In genomic region chr11:113763449-113763848, GRCm38 (mm10) we compare ENCODE assay signal across 12 mouse cellular contexts. TPM values are rescaled to one million over a fixed set of nuclear protein-coding genes. Genes with fewer than 3 reads are reported as not detected.
A peak's percentile ranks its signal among the peaks of the same experiment; 100 is the strongest.
DNase-seq lines count a peak whose midpoint lies in the region; ATAC-seq and TF ChIP-seq lines count a peak whose summit lies in the region.
"Had no signal": no experiment of that assay in that cellular context is flagged by ENCODE, and none has a peak within 500 bp of the region (broad histone marks: within the 10 kb centered on the region; RNA-seq: fewer than 3 reads in every experiment).

No protein-coding gene starts in this region.

- no peak overlapping the region for H3K27ac ChIP-seq in intestine, embryonic 14.5 days (ENCODE audit: low read depth)
- H3K27ac ChIP-seq in intestine, embryonic 15.5 days = no peak overlapping the region
- H3K27ac ChIP-seq in MEL (ENCODE audit: control insufficient read depth, low read depth, low read length) = no peak overlapping the region
- H3K27ac ChIP-seq in embryonic facial prominence, embryonic 14.5 days (replicated peaks; ENCODE audit: low read depth, low read length) = peak overlapping the region; percentile 45

- peak overlapping the region; percentile 31; the same call in 1 of the 2 replicates for H3K4me2 ChIP-seq in intestine, embryonic 14.5 days (ENCODE audit: low read length)
- no peak overlapping the region for H3K4me2 ChIP-seq in intestine, embryonic 15.5 days (replicated peaks)
- peak overlapping the region; percentile 32 for H3K4me2 ChIP-seq in embryonic facial prominence, embryonic 14.5 days (ENCODE audit: low read depth, low read length)

- H3K4me3 ChIP-seq in intestine, embryonic 14.5 days (ENCODE audit: low read depth, low read length) = no peak overlapping the region
- no peak overlapping the region for H3K4me3 ChIP-seq in intestine, embryonic 15.5 days (replicated peaks)
- peak overlapping the region in 1 of 2 experiments; percentile 36; a peak in 1 of 4 replicates for H3K4me3 ChIP-seq in MEL (ENCODE audit: control insufficient read depth in 1 of 2, insufficient read depth in 1 of 2, low read depth in 2 of 2, low read length in 2 of 2)
- no peak overlapping the region for H3K4me3 ChIP-seq in embryonic facial prominence, embryonic 14.5 days (ENCODE audit: low read depth, low read length)

- no peaks in the 10 kb centered on the region for H3K27me3 ChIP-seq in intestine, embryonic 14.5 days (replicated peaks; ENCODE audit: control insufficient read depth, insufficient read depth, low read length)
- no peaks in the 10 kb centered on the region for H3K27me3 ChIP-seq in intestine, embryonic 15.5 days (replicated peaks)
- H3K27me3 ChIP-seq in MEL (ENCODE audit: control insufficient read depth in 1 of 2, insufficient read depth in 2 of 2, low read length in 2 of 2) = no peaks in the 10 kb centered on the region
- H3K27me3 ChIP-seq in embryonic facial prominence, embryonic 14.5 days (replicated peaks; ENCODE audit: control insufficient read depth, insufficient read depth, low read length) = no peaks in the 10 kb centered on the region

- H3K9me3 ChIP-seq in intestine, embryonic 14.5 days (ENCODE audit: control insufficient read depth, low read length) = no peaks in the 10 kb centered on the region
- no peaks in the 10 kb centered on the region for H3K9me3 ChIP-seq in intestine, embryonic 15.5 days
- H3K9me3 ChIP-seq in MEL (replicated peaks; ENCODE audit: insufficient read depth, low read length) = no peaks in the 10 kb centered on the region
- H3K9me3 ChIP-seq in embryonic facial prominence, embryonic 14.5 days (ENCODE audit: control insufficient read depth, low read length) = no peaks in the 10 kb centered on the region
- H3K9me3 ChIP-seq: G1E had no signal

- H3K9ac ChIP-seq in intestine, embryonic 14.5 days (ENCODE audit: low read length) = no peak overlapping the region
- H3K9ac ChIP-seq in intestine, embryonic 15.5 days = no peak overlapping the region
- no peak overlapping the region; the same call in 1 of the 2 replicates for H3K9ac ChIP-seq in MEL (ENCODE audit: control insufficient read depth, low read depth, low read length, poor library complexity, severe bottlenecking)
- H3K9ac ChIP-seq in embryonic facial prominence, embryonic 14.5 days (ENCODE audit: low read depth, low read length) = no peak overlapping the region

- H3K4me1 ChIP-seq in intestine, embryonic 14.5 days (replicated peaks; ENCODE audit: control insufficient read depth, insufficient read depth, low read length) = peaks cover 29% of the 10 kb centered on the region
- peaks cover 20% of the 10 kb centered on the region for H3K4me1 ChIP-seq in intestine, embryonic 15.5 days (replicated peaks)
- peaks cover 22 to 42% of the 10 kb centered on the region in 2 experiments for H3K4me1 ChIP-seq in MEL (ENCODE audit: control insufficient read depth in 1 of 2, insufficient read depth in 2 of 2, low read length in 2 of 2)
- H3K4me1 ChIP-seq in embryonic facial prominence, embryonic 14.5 days (ENCODE audit: control insufficient read depth, insufficient read depth, low read length) = peaks cover 44% of the 10 kb centered on the region

- no peak for TF ChIP-seq CTCF in MEL (IDR thresholded peaks at IDR 0.05 in 2 of 3, conservative IDR thresholded peaks at IDR 0.05 in 1 of 3; ENCODE audit: control insufficient read depth in 1 of 3, insufficient read depth in 1 of 3, low read depth in 2 of 3, low read length in 3 of 3, poor library complexity in 1 of 3, severe bottlenecking in 1 of 3)

- no peak for DNase-seq in intestine, embryonic 14.5 days (ENCODE audit: low spot score)
- DNase-seq in MEL (ENCODE audit: low read depth, low spot score) = peak; percentile 47
- DNase-seq in embryonic facial prominence, embryonic 14.5 days (ENCODE audit: low spot score) = peak; percentile 87
- peak; percentile 46 for DNase-seq in naive thymus-derived CD4-positive, alpha-beta T cell, adult 2 months (ENCODE audit: low read depth)
- no peak for DNase-seq in testis, postnatal 14 days (ENCODE audit: low spot score)
- DNase-seq: left cerebral cortex, postnatal 4 days; lung, postnatal 4 days; retina, postnatal 1 day had no signal

- no peaks in the 10 kb centered on the region for H3K36me3 ChIP-seq in intestine, embryonic 14.5 days (ENCODE audit: control insufficient read depth, insufficient read depth, low read length)
- H3K36me3 ChIP-seq in intestine, embryonic 15.5 days = no peaks in the 10 kb centered on the region
- H3K36me3 ChIP-seq in MEL (ENCODE audit: control insufficient read depth in 1 of 2, insufficient read depth in 2 of 2, low read length in 2 of 2) = peaks cover 0 to 24% of the 10 kb centered on the region in 2 experiments; a peak in 2 of 4 replicates
- no peaks in the 10 kb centered on the region for H3K36me3 ChIP-seq in embryonic facial prominence, embryonic 14.5 days (ENCODE audit: control insufficient read depth, insufficient read depth, low read length)
- H3K36me3 ChIP-seq: G1E had no signal

- TF ChIP-seq EP300 in MEL (IDR thresholded peaks at IDR 0.05; ENCODE audit: low read depth in 1 of 2, low read length in 2 of 2) = no peak

- ATAC-seq in intestine, embryonic 14.5 days (replicated peaks; ENCODE audit: low FRiP score, low TSS enrichment, low read depth) = no peak
- ATAC-seq in intestine, embryonic 15.5 days = no peak
- ATAC-seq in embryonic facial prominence, embryonic 14.5 days (ENCODE audit: low read depth) = peak; percentile 60; the same call in 1 of the 2 replicates
- ATAC-seq in megakaryocyte, adult 5-6 weeks (ENCODE audit: poor library complexity, severe bottlenecking) = no peak

- 9% methylated on average over 5 of the region's 5 CpGs for WGBS in intestine, embryonic 14.5 days
- 17% methylated on average over 5 of the region's 5 CpGs for WGBS in intestine, embryonic 15.5 days
- WGBS in embryonic facial prominence, embryonic 14.5 days = 11% methylated on average over 5 of the region's 5 CpGs

- TF ChIP-seq POLR2A in MEL (IDR thresholded peaks at IDR 0.05; ENCODE audit: control insufficient read depth in 1 of 2, insufficient read depth in 1 of 2, low read depth in 1 of 2, low read length in 2 of 2, poor library complexity in 1 of 2) = no peak

- TF ChIP-seq RAD21 in MEL (IDR thresholded peaks at IDR 0.05; ENCODE audit: low read depth, low read length) = no peak

- H3K79me2 ChIP-seq in MEL (ENCODE audit: control insufficient read depth, insufficient read depth, low read length, poor library complexity) = no peaks in the 10 kb centered on the region

TF ChIP-seq in MEL, 35 proteins besides CTCF, POLR2A, EP300 and RAD21:
- TF ChIP-seq TCF12 (IDR thresholded peaks at IDR 0.05; ENCODE audit: low read depth, low read length) = 0 out of 2 replicates have a peak, but pooled peaks have one; percentile 18
- TF ChIP-seq HCFC1 (IDR thresholded peaks at IDR 0.05; ENCODE audit: low read depth, low read length) = no peak
- TF ChIP-seq ZKSCAN1 (IDR thresholded peaks at IDR 0.05; ENCODE audit: low read depth, low read length) = no peak
- TF ChIP-seq ETS1 (IDR thresholded peaks at IDR 0.05; ENCODE audit: low read depth, low read length) = peak; percentile 31; the same call in 1 of the 2 replicates
- TF ChIP-seq CHD2 (IDR thresholded peaks at IDR 0.05; ENCODE audit: low read length) = peak; percentile 30
- TF ChIP-seq E2F4 (IDR thresholded peaks at IDR 0.05; ENCODE audit: borderline replicate concordance, low read depth, low read length) = no peak

RNA-seq across cellular contexts. Expression of gene Cdc42ep4, which starts 11.8 kb away (rescaled TPM):
- 46.8 and 52.0 TPM in 2 replicates for polyA plus RNA-seq in intestine, embryonic 14.5 days (2014; fragmentation: Nextera tagmentation; extraction: Ambion mirVana)
- 54.4 and 57.8 TPM in 2 replicates for polyA plus RNA-seq in intestine, embryonic 15.5 days (2015; fragmentation: Nextera tagmentation; extraction: Ambion mirVana)
- 25.3 and 27.7 TPM in 2 replicates for total RNA-seq in MEL (2012; rRNA removed)
- 10 to 100 TPM in 1 of 2 experiments, not detected in 1; 39.0 TPM for polyA plus RNA-seq in MEL (2012; ENCODE audit: insufficient read depth in 1 of 2, insufficient read length in 2 of 2, low read depth in 1 of 2, low replicate concordance in 2 of 2, missing spikeins in 1 of 2)
- polyA plus RNA-seq in embryonic facial prominence, embryonic 14.5 days (2014; fragmentation: Nextera tagmentation; extraction: Ambion mirVana) = 39.3 and 51.0 TPM in 2 replicates
- 14.0 and 20.1 TPM in 2 replicates for total RNA-seq in megakaryocyte, adult 5-6 weeks (2015)
- total RNA-seq in megakaryocyte, adult 5-6 weeks (2017) = 26.9 and 27.8 TPM in 2 replicates

RNA-seq across cellular contexts. Expression of gene Cpsf4l, which starts 53.6 kb away (rescaled TPM):
- 0.18 and 0.34 TPM in 2 replicates for polyA plus RNA-seq in intestine, embryonic 14.5 days (2014; fragmentation: Nextera tagmentation; extraction: Ambion mirVana)
- polyA plus RNA-seq in intestine, embryonic 15.5 days (2015; fragmentation: Nextera tagmentation; extraction: Ambion mirVana) = 0.18 TPM in 1 of 2 replicates, not detected in the other
- total RNA-seq in MEL (2012; rRNA removed) = not detected in 2 replicates
- under 1 TPM in 1 of 2 experiments, not detected in 1; 0.70 TPM for polyA plus RNA-seq in MEL (2012; ENCODE audit: insufficient read depth in 1 of 2, insufficient read length in 2 of 2, low read depth in 1 of 2, low replicate concordance in 2 of 2, missing spikeins in 1 of 2)
- polyA plus RNA-seq in embryonic facial prominence, embryonic 14.5 days (2014; fragmentation: Nextera tagmentation; extraction: Ambion mirVana) = 1.2 and 2.1 TPM in 2 replicates
- total RNA-seq in megakaryocyte, adult 5-6 weeks (2015) = not detected in 2 replicates
- total RNA-seq in megakaryocyte, adult 5-6 weeks (2017) = not detected in 2 replicates
- total RNA-seq: G1E; gastrocnemius, adult 18-20 months; left cerebral cortex, postnatal 4 days had no signal
- polyA plus RNA-seq: G1E had no signal

Comparison
In these comparisons a context has a peak if more than half of its experiments do, and no peak if none do; other contexts are left out.
1. DNase-seq: peak in MEL (single experiment), embryonic facial prominence, embryonic 14.5 days (single experiment) and naive thymus-derived CD4-positive, alpha-beta T cell, adult 2 months (single experiment); none in intestine, embryonic 14.5 days (single experiment) and testis, postnatal 14 days (single experiment).